Mouse (Mus musculus): ENCODE measurements at regions not wholly inside any gene's neighbourhood (a gene's known extent, or its start where the extent isn't known, plus 50 kb on each side); places are given as distances from the start of the nearest gene placed in this dataset.

GRCm38 (mm10) chr14:72817764-72818163 lies 108.0 kb upstream of the Fndc3a start:
- ATAC-seq (ENCODE audit: insufficient number of reproducible peaks, insufficient read depth, low FRiP score, low TSS enrichment), result no peak
- Histone ChIP-seq H3K27ac (no peak overlapping the region), H3K4me3 (no peak overlapping the region), H3K36me3 (no peaks in the 10 kb centered on the region), H3K27me3 (no peaks in the 10 kb centered on the region), H3K4me1 (no peaks in the 10 kb centered on the region), H3K9ac (no peak overlapping the region), H3K9me3 (no peaks in the 10 kb centered on the region), H3K4me2 (replicated peaks) (no peak overlapping the region)
- WGBS, result 85% methylated on average over 5 of the region's 5 CpGs

- no peak overlapping the region for H3K4me3 ChIP-seq
- no peak overlapping the region for H3K9ac ChIP-seq
- H3K27ac ChIP-seq, result no peak overlapping the region
- no peaks in the 10 kb centered on the region for H3K9me3 ChIP-seq
- H3K36me3 ChIP-seq, result no peaks in the 10 kb centered on the region
- WGBS, result 46% methylated on average over 10 of the region's 10 CpGs
- H3K4me1 ChIP-seq, result no peaks in the 10 kb centered on the region
- 0 out of 2 replicates have a peak, but pooled peaks have one; percentile 28 for ATAC-seq (ENCODE audit: insufficient number of reproducible peaks, insufficient read depth, low FRiP score, low TSS enrichment)
- H3K4me2 ChIP-seq (replicated peaks), result no peak overlapping the region
- no peaks in the 10 kb centered on the region for H3K27me3 ChIP-seq
Measured at GRCm38 (mm10) chr14:72816847-72817246, 107.0 kb upstream of the Fndc3a start.

GRCm38 (mm10) chr14:72809138-72809537 lies 99.3 kb upstream of the Fndc3a start:
- Histone ChIP-seq H3K27ac (no peak overlapping the region), H3K9me3 (no peaks in the 10 kb centered on the region), H3K4me3 (no peak overlapping the region), H3K36me3 (no peaks in the 10 kb centered on the region), H3K4me2 (replicated peaks) (no peak overlapping the region), H3K9ac (no peak overlapping the region), H3K27me3 (no peaks in the 10 kb centered on the region), H3K4me1 (no peaks in the 10 kb centered on the region)
- WGBS, result 73% methylated on average over 2 of the region's 2 CpGs
- no peak for ATAC-seq (ENCODE audit: insufficient number of reproducible peaks, insufficient read depth, low FRiP score, low TSS enrichment)

GRCm38 (mm10) chr14:72807947-72808346 lies 98.1 kb upstream of the Fndc3a start:
- H3K4me2 ChIP-seq (replicated peaks), result no peak overlapping the region
- 71% methylated on average over 3 of the region's 3 CpGs for WGBS
- no peaks in the 10 kb centered on the region for H3K36me3 ChIP-seq
- no peak for ATAC-seq (ENCODE audit: insufficient number of reproducible peaks, insufficient read depth, low FRiP score, low TSS enrichment)
- H3K9ac ChIP-seq, result no peak overlapping the region
- no peak overlapping the region for H3K4me3 ChIP-seq
- no peak overlapping the region for H3K27ac ChIP-seq
- no peaks in the 10 kb centered on the region for H3K27me3 ChIP-seq
- H3K9me3 ChIP-seq, result no peaks in the 10 kb centered on the region
- H3K4me1 ChIP-seq, result no peaks in the 10 kb centered on the region

GRCm38 (mm10) chr14:72807286-72807685 lies 97.5 kb upstream of the Fndc3a start:
- ATAC-seq (ENCODE audit: insufficient number of reproducible peaks, insufficient read depth, low FRiP score, low TSS enrichment), result no peak
- WGBS, result 87% methylated on average over 7 of the region's 7 CpGs
- Histone ChIP-seq H3K27me3 (no peaks in the 10 kb centered on the region), H3K4me1 (no peaks in the 10 kb centered on the region), H3K36me3 (no peaks in the 10 kb centered on the region), H3K4me3 (no peak overlapping the region), H3K9me3 (no peaks in the 10 kb centered on the region), H3K4me2 (replicated peaks) (no peak overlapping the region), H3K9ac (no peak overlapping the region), H3K27ac (no peak overlapping the region)

- H3K9me3 ChIP-seq, result no peaks in the 10 kb centered on the region
- H3K36me3 ChIP-seq, result no peaks in the 10 kb centered on the region
- no peaks in the 10 kb centered on the region for H3K27me3 ChIP-seq
- ATAC-seq (ENCODE audit: insufficient number of reproducible peaks, insufficient read depth, low FRiP score, low TSS enrichment), result no peak
- no peak overlapping the region for H3K4me2 ChIP-seq (replicated peaks)
- H3K9ac ChIP-seq, result no peak overlapping the region
- WGBS, result 92% methylated on average over 6 of the region's 6 CpGs
- H3K4me3 ChIP-seq, result no peak overlapping the region
- no peaks in the 10 kb centered on the region for H3K4me1 ChIP-seq
- H3K27ac ChIP-seq, result no peak overlapping the region
Measured at GRCm38 (mm10) chr14:72806598-72806997, 96.8 kb upstream of the Fndc3a start.

- no peak overlapping the region for H3K4me2 ChIP-seq (replicated peaks)
- no peak for ATAC-seq (ENCODE audit: insufficient number of reproducible peaks, insufficient read depth, low FRiP score, low TSS enrichment)
- H3K4me3 ChIP-seq, result no peak overlapping the region
- no peak overlapping the region for H3K27ac ChIP-seq
- no peaks in the 10 kb centered on the region for H3K9me3 ChIP-seq
- no peaks in the 10 kb centered on the region for H3K36me3 ChIP-seq
- no peaks in the 10 kb centered on the region for H3K27me3 ChIP-seq
- H3K4me1 ChIP-seq, result no peaks in the 10 kb centered on the region
- no peak overlapping the region for H3K9ac ChIP-seq
Measured at GRCm38 (mm10) chr14:72803579-72803978, 93.8 kb upstream of the Fndc3a start.

GRCm38 (mm10) chr14:72790654-72791053 lies 80.9 kb upstream of the Fndc3a start:
- no peaks in the 10 kb centered on the region for H3K36me3 ChIP-seq
- H3K27me3 ChIP-seq, result no peaks in the 10 kb centered on the region
- H3K4me1 ChIP-seq, result no peaks in the 10 kb centered on the region
- H3K27ac ChIP-seq, result no peak overlapping the region
- WGBS, result 84% methylated on average over 3 of the region's 3 CpGs
- H3K4me2 ChIP-seq (replicated peaks), result no peak overlapping the region
- no peak for ATAC-seq (ENCODE audit: insufficient number of reproducible peaks, insufficient read depth, low FRiP score, low TSS enrichment)
- H3K9ac ChIP-seq, result no peak overlapping the region
- H3K9me3 ChIP-seq, result no peaks in the 10 kb centered on the region
- H3K4me3 ChIP-seq, result no peak overlapping the region

GRCm38 (mm10) chr14:72786929-72787328 lies 77.1 kb upstream of the Fndc3a start:
- Histone ChIP-seq H3K4me1 (no peaks in the 10 kb centered on the region), H3K27ac (no peak overlapping the region), H3K36me3 (no peaks in the 10 kb centered on the region), H3K27me3 (no peaks in the 10 kb centered on the region), H3K4me2 (replicated peaks) (no peak overlapping the region), H3K4me3 (no peak overlapping the region), H3K9ac (no peak overlapping the region), H3K9me3 (no peaks in the 10 kb centered on the region)
- no peak for ATAC-seq (ENCODE audit: insufficient number of reproducible peaks, insufficient read depth, low FRiP score, low TSS enrichment)
- 82% methylated on average over 3 of the region's 3 CpGs for WGBS

GRCm38 (mm10) chr14:72783248-72783647 lies 73.4 kb upstream of the Fndc3a start:
- 0 out of 2 replicates have a peak, but pooled peaks have one; percentile 41 for ATAC-seq (ENCODE audit: insufficient number of reproducible peaks, insufficient read depth, low FRiP score, low TSS enrichment)
- WGBS, result 72% methylated on average over 9 of the region's 9 CpGs

GRCm38 (mm10) chr14:72779446-72779845 lies 69.6 kb upstream of the Fndc3a start:
- no peaks in the 10 kb centered on the region for H3K36me3 ChIP-seq
- 79% methylated on average over 4 of the region's 4 CpGs for WGBS
- H3K4me3 ChIP-seq, result no peak overlapping the region
- H3K4me1 ChIP-seq, result no peaks in the 10 kb centered on the region
- ATAC-seq (ENCODE audit: insufficient number of reproducible peaks, insufficient read depth, low FRiP score, low TSS enrichment), result no peak
- H3K27me3 ChIP-seq, result no peaks in the 10 kb centered on the region
- no peaks in the 10 kb centered on the region for H3K9me3 ChIP-seq
- H3K27ac ChIP-seq, result no peak overlapping the region
- no peak overlapping the region for H3K9ac ChIP-seq
- no peak overlapping the region for H3K4me2 ChIP-seq (replicated peaks)

More at GRCm38 (mm10) chr14:72783248-72783647, 73.4 kb upstream of the Fndc3a start:
- Histone ChIP-seq H3K9me3 (no peaks in the 10 kb centered on the region), H3K4me2 (replicated peaks) (no peak overlapping the region), H3K27me3 (no peaks in the 10 kb centered on the region), H3K4me1 (no peaks in the 10 kb centered on the region), H3K36me3 (no peaks in the 10 kb centered on the region), H3K27ac (no peak overlapping the region), H3K4me3 (no peak overlapping the region), H3K9ac (no peak overlapping the region)

- 80% methylated on average over 6 of the region's 6 CpGs for WGBS
- no peaks in the 10 kb centered on the region for H3K4me1 ChIP-seq
- no peak overlapping the region for H3K4me2 ChIP-seq (replicated peaks)
- no peak overlapping the region for H3K27ac ChIP-seq
- no peak overlapping the region for H3K4me3 ChIP-seq
- ATAC-seq (ENCODE audit: insufficient number of reproducible peaks, insufficient read depth, low FRiP score, low TSS enrichment), result no peak
- no peaks in the 10 kb centered on the region for H3K9me3 ChIP-seq
- no peaks in the 10 kb centered on the region for H3K27me3 ChIP-seq
- no peak overlapping the region for H3K9ac ChIP-seq
- H3K36me3 ChIP-seq, result no peaks in the 10 kb centered on the region
Measured at GRCm38 (mm10) chr14:72778756-72779155, 69.0 kb upstream of the Fndc3a start.

Measured in embryonic facial prominence, embryonic 12.5 days (tissue).